Mouse (Mus musculus): ENCODE results near the gene Eml4. TPM values are rescaled to one million over a fixed set of nuclear protein-coding genes. Genes with fewer than 3 reads are reported as not detected.

Eml4 gene
- polyA plus RNA-seq, 1 experiment from 2014 or later, result 24.4 TPM

- H3K4me1 ChIP-seq (ENCODE audit: control insufficient read depth, insufficient read depth, low read length), result no peaks in the 10 kb centered on the region
- H3K9me3 ChIP-seq (replicated peaks; ENCODE audit: control insufficient read depth, low read length), result no peaks in the 10 kb centered on the region
- H3K4me2 ChIP-seq, result no peak overlapping the region
- H3K4me3 ChIP-seq (ENCODE audit: low read depth, low read length), result no peak overlapping the region
- H3K9ac ChIP-seq (ENCODE audit: low read depth, low read length), result no peak overlapping the region
- no peak overlapping the region for H3K27ac ChIP-seq (ENCODE audit: low read depth, low read length)
- H3K27me3 ChIP-seq (ENCODE audit: control insufficient read depth, insufficient read depth, low read length), result no peaks in the 10 kb centered on the region
- peaks cover 23% of the 10 kb centered on the region for H3K36me3 ChIP-seq (ENCODE audit: control insufficient read depth, insufficient read depth, low read length)
- 88% methylated on average over 7 of the region's 7 CpGs for WGBS (ENCODE audit: insufficient replicate concordance)
- ATAC-seq (replicated peaks; ENCODE audit: insufficient number of reproducible peaks, low FRiP score, low TSS enrichment), result no peak
Observed at GRCm38 (mm10) chr17:83481551-83481950, 130.8 kb downstream of the Eml4 start.

- WGBS (ENCODE audit: insufficient replicate concordance), result 86% methylated on average over 7 of the region's 7 CpGs
- no peak overlapping the region for H3K27ac ChIP-seq (ENCODE audit: low read depth, low read length)
- no peak overlapping the region for H3K9ac ChIP-seq (ENCODE audit: low read depth, low read length)
- H3K9me3 ChIP-seq (replicated peaks; ENCODE audit: control insufficient read depth, low read length), result no peaks in the 10 kb centered on the region
- no peak overlapping the region for H3K4me2 ChIP-seq
- H3K4me3 ChIP-seq (ENCODE audit: low read depth, low read length), result no peak overlapping the region
- ATAC-seq (replicated peaks; ENCODE audit: insufficient number of reproducible peaks, low FRiP score, low TSS enrichment), result no peak
- H3K4me1 ChIP-seq (ENCODE audit: control insufficient read depth, insufficient read depth, low read length), result no peaks in the 10 kb centered on the region
- H3K27me3 ChIP-seq (ENCODE audit: control insufficient read depth, insufficient read depth, low read length), result no peaks in the 10 kb centered on the region
- H3K36me3 ChIP-seq (ENCODE audit: control insufficient read depth, insufficient read depth, low read length), result peaks cover 16% of the 10 kb centered on the region
Observed at GRCm38 (mm10) chr17:83482817-83483536, 132.2 kb downstream of the Eml4 start.

- no peak overlapping the region for H3K4me3 ChIP-seq (ENCODE audit: low read depth, low read length)
- 75% methylated on average over 2 of the region's 2 CpGs for WGBS (ENCODE audit: insufficient replicate concordance)
- no peak overlapping the region for H3K9ac ChIP-seq (ENCODE audit: low read depth, low read length)
- H3K27ac ChIP-seq (ENCODE audit: low read depth, low read length), result no peak overlapping the region
- peaks cover 10% of the 10 kb centered on the region for H3K36me3 ChIP-seq (ENCODE audit: control insufficient read depth, insufficient read depth, low read length)
- no peaks in the 10 kb centered on the region for H3K4me1 ChIP-seq (ENCODE audit: control insufficient read depth, insufficient read depth, low read length)
- no peaks in the 10 kb centered on the region for H3K9me3 ChIP-seq (replicated peaks; ENCODE audit: control insufficient read depth, low read length)
- ATAC-seq (replicated peaks; ENCODE audit: insufficient number of reproducible peaks, low FRiP score, low TSS enrichment), result no peak
- H3K4me2 ChIP-seq, result no peak overlapping the region
- no peaks in the 10 kb centered on the region for H3K27me3 ChIP-seq (ENCODE audit: control insufficient read depth, insufficient read depth, low read length)
Observed at GRCm38 (mm10) chr17:83483784-83484183, 133.1 kb downstream of the Eml4 start.

GRCm38 (mm10) chr17:83487762-83488161 is 137.0 kb downstream of the Eml4 start:
- H3K27me3 ChIP-seq (ENCODE audit: control insufficient read depth, insufficient read depth, low read length), result no peaks in the 10 kb centered on the region
- H3K36me3 ChIP-seq (ENCODE audit: control insufficient read depth, insufficient read depth, low read length), result no peaks in the 10 kb centered on the region
- H3K27ac ChIP-seq (ENCODE audit: low read depth, low read length), result no peak overlapping the region
- no peak overlapping the region for H3K4me2 ChIP-seq
- H3K4me3 ChIP-seq (ENCODE audit: low read depth, low read length), result no peak overlapping the region
- ATAC-seq (replicated peaks; ENCODE audit: insufficient number of reproducible peaks, low FRiP score, low TSS enrichment), result no peak
- 81% methylated on average over 3 of the region's 3 CpGs for WGBS (ENCODE audit: insufficient replicate concordance)
- no peak overlapping the region for H3K9ac ChIP-seq (ENCODE audit: low read depth, low read length)
- H3K4me1 ChIP-seq (ENCODE audit: control insufficient read depth, insufficient read depth, low read length), result no peaks in the 10 kb centered on the region
- H3K9me3 ChIP-seq (replicated peaks; ENCODE audit: control insufficient read depth, low read length), result peaks cover 5% of the 10 kb centered on the region; the same call in 1 of the 2 replicates

- H3K4me2 ChIP-seq, result no peak overlapping the region
- WGBS (ENCODE audit: insufficient replicate concordance), result 94% methylated on average over 5 of the region's 5 CpGs
- no peaks in the 10 kb centered on the region for H3K27me3 ChIP-seq (ENCODE audit: control insufficient read depth, insufficient read depth, low read length)
- no peak overlapping the region for H3K9ac ChIP-seq (ENCODE audit: low read depth, low read length)
- H3K9me3 ChIP-seq (replicated peaks; ENCODE audit: control insufficient read depth, low read length), result peaks cover 2% of the 10 kb centered on the region; the same call in 1 of the 2 replicates
- no peak overlapping the region for H3K4me3 ChIP-seq (ENCODE audit: low read depth, low read length)
- no peaks in the 10 kb centered on the region for H3K4me1 ChIP-seq (ENCODE audit: control insufficient read depth, insufficient read depth, low read length)
- ATAC-seq (replicated peaks; ENCODE audit: insufficient number of reproducible peaks, low FRiP score, low TSS enrichment), result no peak
- H3K36me3 ChIP-seq (ENCODE audit: control insufficient read depth, insufficient read depth, low read length), result peaks cover 41% of the 10 kb centered on the region
- no peak overlapping the region for H3K27ac ChIP-seq (ENCODE audit: low read depth, low read length)
Observed at GRCm38 (mm10) chr17:83498889-83499288, 148.2 kb downstream of the Eml4 start.

- Histone ChIP-seq H3K9me3 (replicated peaks; ENCODE audit: control insufficient read depth, low read length) (peaks cover 2% of the 10 kb centered on the region; the same call in 1 of the 2 replicates), H3K27ac (ENCODE audit: low read depth, low read length) (no peak overlapping the region), H3K27me3 (ENCODE audit: control insufficient read depth, insufficient read depth, low read length) (no peaks in the 10 kb centered on the region), H3K4me2 (no peak overlapping the region), H3K9ac (ENCODE audit: low read depth, low read length) (no peak overlapping the region), H3K4me1 (ENCODE audit: control insufficient read depth, insufficient read depth, low read length) (no peaks in the 10 kb centered on the region), H3K4me3 (ENCODE audit: low read depth, low read length) (no peak overlapping the region), H3K36me3 (ENCODE audit: control insufficient read depth, insufficient read depth, low read length) (peaks cover 41% of the 10 kb centered on the region)
- no peak for ATAC-seq (replicated peaks; ENCODE audit: insufficient number of reproducible peaks, low FRiP score, low TSS enrichment)
- 83% methylated on average over 4 of the region's 4 CpGs for WGBS (ENCODE audit: insufficient replicate concordance)
Observed at GRCm38 (mm10) chr17:83499692-83500091, 149.0 kb downstream of the Eml4 start.

- 81% methylated on average over 2 of the region's 2 CpGs for WGBS (ENCODE audit: insufficient replicate concordance)
- Histone ChIP-seq H3K4me2 (no peak overlapping the region), H3K9me3 (replicated peaks; ENCODE audit: control insufficient read depth, low read length) (no peaks in the 10 kb centered on the region; the same call in 1 of the 2 replicates), H3K27me3 (ENCODE audit: control insufficient read depth, insufficient read depth, low read length) (no peaks in the 10 kb centered on the region), H3K4me3 (ENCODE audit: low read depth, low read length) (no peak overlapping the region), H3K9ac (ENCODE audit: low read depth, low read length) (no peak overlapping the region), H3K4me1 (ENCODE audit: control insufficient read depth, insufficient read depth, low read length) (0 out of 2 replicates have a peak, but pooled peaks cover 5% of the 10 kb centered on the region), H3K27ac (ENCODE audit: low read depth, low read length) (no peak overlapping the region), H3K36me3 (ENCODE audit: control insufficient read depth, insufficient read depth, low read length) (peaks cover 27% of the 10 kb centered on the region)
- no peak for ATAC-seq (replicated peaks; ENCODE audit: insufficient number of reproducible peaks, low FRiP score, low TSS enrichment)
Observed at GRCm38 (mm10) chr17:83503693-83504092, 153.0 kb downstream of the Eml4 start.

GRCm38 (mm10) chr17:83512130-83512529 is 161.4 kb downstream of the Eml4 start:
- no peak overlapping the region for H3K4me3 ChIP-seq (ENCODE audit: low read depth, low read length)
- H3K27me3 ChIP-seq (ENCODE audit: control insufficient read depth, insufficient read depth, low read length), result no peaks in the 10 kb centered on the region
- H3K27ac ChIP-seq (ENCODE audit: low read depth, low read length), result no peak overlapping the region
- WGBS (ENCODE audit: insufficient replicate concordance), result 88% methylated on average over 3 of the region's 3 CpGs
- H3K4me2 ChIP-seq, result no peak overlapping the region
- H3K9me3 ChIP-seq (replicated peaks; ENCODE audit: control insufficient read depth, low read length), result no peaks in the 10 kb centered on the region
- H3K4me1 ChIP-seq (ENCODE audit: control insufficient read depth, insufficient read depth, low read length), result peaks cover 12% of the 10 kb centered on the region
- ATAC-seq (replicated peaks; ENCODE audit: insufficient number of reproducible peaks, low FRiP score, low TSS enrichment), result no peak
- H3K36me3 ChIP-seq (ENCODE audit: control insufficient read depth, insufficient read depth, low read length), result 0 out of 2 replicates have a peak, but pooled peaks cover 2% of the 10 kb centered on the region
- no peak overlapping the region for H3K9ac ChIP-seq (ENCODE audit: low read depth, low read length)
